Mouse (Mus musculus) small intestine, adult 2 months (tissue): ENCODE data around the gene Rasa4.

Source experiments
- CTCF ChIP-seq: fragments of 200-500 bp; IDR thresholded peaks from 2 replicates; pipeline ENCODE4 v1.5.1; 2012; ENCODE audit warnings: low read depth, mild to moderate bottlenecking, control low read depth, inconsistent platforms, low read length, moderate library complexity, mixed read lengths; ENCODE audit not compliant: insufficient replicate concordance, insufficient read length; ENCODE audit errors: extremely low read depth
- POLR2A ChIP-seq: fragments of 200-500 bp; IDR thresholded peaks from 2 replicates; pipeline ENCODE4 v1.6.1; 2012; ENCODE audit warnings: low read depth, mild to moderate bottlenecking, control low read depth, inconsistent platforms, low read length, moderate library complexity

DNA sequence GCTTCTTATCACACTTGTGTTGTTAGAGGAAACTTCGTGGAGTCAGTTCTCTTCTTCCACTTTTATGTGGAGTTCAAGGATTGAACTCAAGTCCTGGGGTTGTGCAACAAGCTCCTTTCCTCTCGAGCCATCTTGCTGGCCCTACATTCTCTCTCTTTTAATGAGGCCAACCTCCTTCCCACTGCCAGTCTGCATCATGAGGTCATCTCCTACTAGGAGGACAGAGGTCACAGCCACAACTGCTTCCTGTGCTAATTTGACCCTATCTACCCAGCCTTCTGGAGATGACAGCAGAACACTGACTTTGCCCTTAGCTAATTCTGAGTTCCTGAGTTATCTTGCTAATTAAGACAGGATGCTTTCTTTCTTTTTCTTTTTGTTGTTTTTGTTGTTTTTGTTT lies 24.8 kb downstream of the Rasa4 start:
- no peak for TF ChIP-seq CTCF
- no peak for TF ChIP-seq POLR2A
